Mouse (Mus musculus) yolk sac, embryonic 10.5 days (tissue): ENCODE measurements around the gene Apobec2.
A peak's percentile ranks its signal among the peaks of the same experiment; 100 is the strongest.
"Not testable (repeated sequence)": the region's sequence is repeated elsewhere in the genome, so short reads cannot be mapped to it uniquely, and the experiment has no call there.

Source experiments
- DNase-seq: peaks from one replicate; pipeline ENCODE4 v3.0.0-alpha.2; 2017; ENCODE audit warnings: low spot score

The Apobec2 gene

DNA sequence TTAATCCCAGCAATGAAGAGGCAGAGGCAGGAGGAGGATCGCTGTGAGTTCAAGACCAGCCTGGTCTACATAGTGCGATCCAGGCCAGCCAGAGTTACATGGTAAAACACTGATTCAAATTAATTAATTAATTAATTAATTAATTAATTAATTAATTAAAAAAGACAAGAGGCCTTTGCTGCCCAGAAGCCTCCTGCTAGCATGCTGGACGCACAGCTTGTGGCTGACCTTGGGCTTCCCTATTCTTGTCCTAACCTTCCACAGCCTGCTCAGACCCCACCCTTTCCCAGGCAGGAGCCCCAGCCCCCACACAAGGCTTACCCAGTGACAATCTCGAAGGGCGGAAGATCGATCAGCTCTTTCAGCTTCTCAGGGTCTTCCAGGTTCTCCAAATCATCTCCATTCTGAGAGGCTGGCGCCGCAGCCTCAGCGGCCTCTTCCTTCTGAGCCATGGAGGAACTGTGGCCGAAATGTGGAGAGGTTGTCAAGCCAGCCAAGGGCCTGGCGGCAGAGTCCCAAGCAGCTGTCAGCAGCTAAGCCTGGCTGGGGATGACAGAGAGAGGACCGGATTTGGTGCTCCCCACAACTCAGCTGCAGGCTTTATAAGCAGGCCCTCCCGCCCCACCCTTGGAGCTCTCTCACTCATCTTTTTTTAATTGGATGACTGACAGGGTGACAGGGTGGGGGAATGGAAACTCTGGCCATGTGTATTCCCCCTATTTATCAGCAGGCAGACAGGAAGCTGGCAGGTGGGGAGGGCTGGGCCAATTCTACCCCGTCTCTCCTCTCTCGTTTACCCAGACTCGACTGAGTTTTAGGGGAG is at the start of gene Apobec2:
Gene Apobec2 (minus strand): TSS at position 773 of the 823 bp plus-strand sequence.
- no peak for DNase-seq

DNA sequence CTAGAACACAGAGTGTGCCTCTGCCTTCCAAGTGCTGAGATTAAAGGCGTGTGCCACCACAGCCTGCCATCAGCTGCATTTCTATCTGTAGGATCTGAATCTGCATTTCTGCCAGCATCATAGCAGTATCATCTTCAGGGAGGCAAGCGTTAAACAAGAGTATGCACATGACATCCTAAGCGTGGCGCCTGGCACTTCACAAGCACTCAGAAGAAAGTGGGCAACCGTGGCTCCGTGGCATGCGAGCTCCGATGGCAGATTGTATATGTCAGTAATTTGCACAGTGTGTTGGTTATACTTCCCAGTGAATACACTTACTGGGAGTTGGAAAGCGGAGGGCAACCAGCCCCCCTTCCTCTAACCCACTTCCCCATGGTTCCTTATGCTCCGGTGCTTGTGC is 47.2 kb upstream of the Apobec2 start:
- no peak for DNase-seq

DNA sequence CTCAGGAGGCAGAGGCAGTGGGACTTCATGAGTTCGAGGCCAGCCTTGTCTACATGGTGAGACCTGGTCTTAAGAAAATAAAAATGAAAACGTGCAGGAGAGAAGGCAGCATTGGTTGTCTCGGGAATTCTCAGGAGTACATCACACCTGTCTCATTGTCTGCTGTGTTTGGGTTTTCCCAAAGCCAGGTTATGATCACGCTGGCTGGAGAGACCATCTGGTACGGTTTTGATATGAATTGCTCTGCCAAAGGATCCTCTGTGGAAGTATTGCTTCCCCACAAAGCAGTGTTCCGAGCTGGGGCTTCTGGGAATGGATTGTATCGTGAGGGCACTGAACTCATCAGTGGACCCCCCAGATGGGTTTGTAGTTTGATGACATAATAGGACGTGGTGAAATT is 42.7 kb upstream of the Apobec2 start:
- DNase-seq, result no peak

DNA sequence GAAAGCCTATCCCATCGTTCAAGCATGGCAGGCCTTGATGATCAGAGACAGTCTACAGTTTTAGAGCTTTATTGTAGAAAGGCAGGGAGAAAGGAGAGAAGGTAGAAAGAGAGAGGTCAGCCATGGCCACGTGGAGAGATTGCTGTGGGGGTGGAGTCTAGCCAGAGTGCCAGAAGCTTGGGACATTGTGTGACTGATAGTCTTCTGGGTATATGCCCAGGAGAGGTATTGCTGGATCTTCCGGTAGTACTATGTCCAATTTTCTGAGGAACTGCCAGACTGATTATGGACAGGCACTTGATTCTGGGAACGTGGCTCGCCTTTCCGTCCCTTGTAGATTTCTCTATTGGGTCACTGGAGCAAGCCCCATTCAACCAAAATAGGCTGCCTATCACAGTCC is 41.6 kb upstream of the Apobec2 start:
- not testable (repeated sequence) for DNase-seq

DNA sequence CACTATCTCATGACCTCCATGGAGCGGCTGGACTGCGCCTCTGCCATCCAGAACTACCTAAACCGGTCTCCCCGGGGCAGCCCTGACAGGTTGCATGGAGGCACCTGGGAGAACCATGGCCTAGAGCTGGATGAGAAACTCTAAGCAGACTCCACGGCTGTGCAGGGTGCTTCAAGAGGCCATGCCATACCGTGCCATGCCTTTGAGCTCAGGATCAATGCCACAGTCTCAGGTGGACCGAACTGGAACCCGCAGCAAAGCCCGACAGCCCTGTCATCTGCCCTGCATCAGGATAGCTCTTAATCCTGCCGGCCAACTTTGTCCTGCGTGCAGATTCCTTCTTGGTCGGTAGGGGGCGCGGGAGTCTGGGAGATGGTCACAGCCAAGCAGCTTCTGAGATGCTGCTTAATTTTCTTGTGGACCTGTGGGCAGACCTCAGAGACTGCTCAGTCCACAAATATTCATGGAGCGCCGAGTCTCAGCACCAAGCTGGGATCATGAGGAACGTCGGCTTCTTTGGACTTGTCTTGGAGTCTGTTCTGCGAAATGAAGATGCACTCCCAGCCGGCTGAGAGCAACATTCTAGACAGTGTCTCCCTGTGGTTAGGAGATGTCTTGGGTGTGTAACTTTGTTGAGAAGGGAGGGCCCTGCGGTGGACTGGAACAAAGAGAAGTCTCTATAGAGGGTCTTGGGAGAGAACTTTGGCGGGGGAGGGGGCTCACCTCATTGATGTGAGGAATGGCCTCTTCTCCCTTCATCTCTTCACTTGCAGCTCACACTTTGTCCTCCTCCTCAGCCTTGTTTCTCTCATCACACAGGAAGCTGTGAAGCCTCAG is 34.9 kb upstream of the Apobec2 start:
- DNase-seq, result peak; percentile 61

DNA sequence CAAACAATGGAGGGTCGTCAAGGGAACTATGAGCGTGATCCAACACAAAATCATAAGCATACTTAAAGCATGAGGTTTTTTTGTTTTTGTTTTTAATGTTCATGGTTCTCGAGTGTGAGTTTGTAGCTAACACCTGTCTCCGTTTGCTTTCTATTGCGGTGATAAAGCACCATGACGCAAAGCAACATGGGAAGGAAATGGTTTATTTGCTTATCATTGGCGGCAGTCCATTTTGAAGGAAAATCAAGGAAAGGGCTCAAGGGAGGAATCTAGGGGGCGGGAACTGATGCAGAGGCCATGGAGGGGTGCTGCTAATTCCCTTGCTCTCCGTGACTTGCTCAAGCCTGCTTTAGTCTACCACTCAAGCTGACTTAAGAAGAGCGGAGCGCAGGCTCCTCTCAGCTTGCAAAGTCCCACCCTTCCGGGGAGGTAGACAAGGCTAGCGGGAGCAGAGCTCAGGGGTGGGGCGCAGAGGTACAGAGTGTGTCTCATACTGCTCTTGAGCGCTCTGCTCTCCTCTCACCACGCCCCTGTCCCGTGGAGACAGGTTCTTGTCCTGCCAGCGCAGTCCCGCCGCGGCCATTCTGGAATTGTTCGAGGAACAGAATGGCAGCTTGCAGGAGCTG is 34.2 kb upstream of the Apobec2 start:
- no peak for DNase-seq

DNA sequence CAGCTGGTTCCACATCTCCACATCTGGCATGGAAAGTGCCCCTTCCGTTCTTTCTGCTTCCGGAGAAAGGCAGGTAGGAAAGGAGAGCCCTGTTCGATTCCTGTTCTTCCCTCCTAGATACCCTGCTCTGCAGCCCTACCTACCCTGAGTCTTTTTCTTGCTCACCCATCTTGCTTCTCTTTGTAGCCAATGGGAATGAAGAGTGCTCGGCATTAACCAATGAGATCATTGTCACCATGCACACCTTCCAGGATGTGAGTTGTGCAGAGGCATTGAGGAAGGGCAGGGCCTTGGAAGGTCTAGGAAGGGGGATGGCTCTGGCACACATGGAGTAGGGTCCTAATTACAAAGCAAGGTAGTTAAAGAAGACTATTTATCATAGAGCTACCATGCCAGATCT is 30.7 kb upstream of the Apobec2 start:
- DNase-seq, result no peak

DNA sequence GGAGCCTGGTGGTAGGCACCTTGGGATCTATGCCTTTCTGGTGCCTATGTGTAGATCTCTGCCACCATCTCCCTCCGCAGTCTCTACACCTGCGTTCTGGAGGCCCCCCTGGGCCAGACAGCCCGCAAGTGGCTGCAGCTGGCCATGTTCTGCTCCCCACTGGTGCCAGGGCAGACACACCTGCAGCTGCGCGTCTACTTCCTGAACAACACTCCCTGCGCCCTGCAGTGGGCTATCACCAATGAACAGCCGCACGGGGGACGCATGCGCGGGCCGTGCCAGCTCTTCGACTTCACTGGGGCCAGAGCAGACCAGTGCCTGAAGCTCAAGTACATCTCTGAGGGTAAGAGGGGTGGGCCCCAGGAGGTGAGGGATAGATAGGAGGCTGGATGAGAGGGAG is 29.4 kb upstream of the Apobec2 start:
- DNase-seq, result no peak

DNA sequence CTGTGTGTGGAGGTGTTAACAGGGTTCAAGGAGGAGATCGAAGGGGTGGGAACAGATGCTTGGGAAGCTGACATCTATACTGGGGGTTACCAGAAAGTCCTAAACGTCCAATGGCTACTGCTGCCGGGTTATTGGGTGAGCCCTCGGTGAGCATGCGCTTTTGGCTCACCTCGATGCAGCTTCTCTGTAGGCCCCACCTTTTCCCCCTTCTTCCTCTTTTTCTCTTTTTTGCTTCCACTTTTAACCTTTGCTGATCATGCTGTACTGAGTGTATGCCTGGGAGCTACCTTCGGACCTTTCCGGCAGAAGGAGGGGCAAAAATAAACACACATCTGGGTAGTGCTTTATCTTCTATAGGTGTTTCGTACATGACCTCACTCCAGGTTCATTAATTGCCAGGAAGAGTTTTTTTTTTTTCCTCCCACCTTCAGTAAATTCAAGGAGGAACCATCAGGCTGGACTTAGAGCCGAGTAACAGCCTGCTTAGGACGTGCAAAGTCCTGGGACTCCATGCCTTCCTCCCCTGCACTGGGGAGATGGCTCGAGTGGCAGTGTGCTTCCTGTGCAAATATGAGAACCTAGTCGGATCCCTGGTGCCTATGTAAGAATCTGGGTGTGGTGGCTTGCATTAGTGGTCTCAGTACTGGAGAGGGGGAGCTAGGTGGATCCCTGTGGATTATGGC is 25.4 kb upstream of the Apobec2 start:
- DNase-seq, result peak; percentile 63

DNA sequence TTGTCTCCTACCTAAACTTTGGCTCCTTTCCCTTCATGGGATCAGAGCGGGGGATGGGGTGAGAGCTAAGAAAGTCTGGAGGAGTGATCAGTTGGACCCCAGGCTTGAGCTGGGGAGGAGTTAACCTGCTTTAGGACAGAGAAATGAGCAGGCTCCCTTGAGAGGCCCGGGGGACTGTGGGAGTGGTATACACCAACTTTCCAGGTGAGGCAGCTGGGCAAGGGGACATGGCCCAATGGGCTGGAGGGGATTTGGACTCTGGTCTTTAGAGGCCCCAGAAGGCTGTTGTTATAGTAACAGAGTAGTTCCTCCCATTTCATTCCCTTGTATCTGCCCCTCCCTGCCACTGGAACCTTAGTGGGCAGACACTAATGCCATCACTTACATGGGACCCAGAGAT is 23.2 kb upstream of the Apobec2 start:
- DNase-seq, result no peak

DNA sequence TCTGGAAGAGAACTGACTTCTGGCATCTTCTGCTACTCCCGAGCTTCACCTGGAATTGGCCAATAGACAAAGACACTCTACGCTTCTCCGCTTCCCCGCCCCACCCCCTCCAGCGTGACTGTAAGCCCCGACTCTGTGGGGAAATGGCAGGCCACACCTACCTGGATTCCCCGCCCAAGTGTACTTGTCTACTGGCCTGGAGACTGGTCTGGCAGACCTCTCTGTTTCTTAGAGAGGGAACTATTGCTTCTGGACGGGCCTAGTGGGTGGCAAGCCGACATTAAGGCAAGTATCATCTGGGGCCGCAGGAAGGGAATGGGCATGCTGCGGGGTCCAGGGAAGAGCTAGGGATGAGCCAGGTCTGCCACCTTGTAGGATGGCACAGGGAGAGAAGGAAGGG is 22.0 kb upstream of the Apobec2 start, which contains the start of gene Unc5cl:
Gene Unc5cl (plus strand): TSS at position 214 of the 400 bp plus-strand sequence.
- peak; percentile 78 for DNase-seq

DNA sequence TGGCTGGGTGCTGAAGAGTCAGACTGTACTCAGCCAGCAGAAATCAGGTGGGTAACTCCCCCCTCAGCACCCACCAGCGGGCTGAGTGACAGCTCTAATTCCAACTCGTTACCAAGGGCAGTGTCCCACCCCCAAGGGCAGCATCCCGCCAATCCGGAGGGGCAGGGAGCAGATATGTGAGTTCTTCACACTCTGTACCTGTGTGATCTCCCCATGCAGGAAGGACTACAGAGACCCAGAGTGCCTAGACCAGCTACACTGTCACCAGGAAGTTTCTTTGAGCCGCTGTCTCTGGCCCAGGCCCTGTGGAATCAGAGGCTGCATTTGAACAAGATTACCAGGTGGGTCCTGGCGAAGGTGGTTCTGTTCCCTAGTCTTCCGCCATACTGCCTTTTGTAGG is 21.5 kb upstream of the Apobec2 start:
- peak; percentile 30 for DNase-seq

DNA sequence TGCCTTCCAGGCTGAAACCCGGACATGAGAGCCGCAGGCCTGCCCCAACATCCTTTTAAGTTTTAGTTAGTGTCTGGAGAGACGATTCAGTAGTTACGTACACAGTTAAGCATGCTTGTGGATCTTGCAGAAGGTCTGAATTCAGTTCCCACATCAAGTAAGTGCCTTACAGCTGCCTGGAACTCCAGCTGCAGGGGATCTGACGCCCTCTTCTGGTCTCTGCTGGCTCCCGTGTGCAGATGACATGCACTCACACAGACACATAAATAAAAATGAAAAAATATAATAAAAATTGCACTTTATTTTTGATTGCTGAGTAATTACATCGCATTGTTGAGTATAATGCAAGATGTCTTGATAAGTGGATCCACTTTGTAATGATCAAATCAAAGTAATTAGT is 20.8 kb upstream of the Apobec2 start:
- no peak for DNase-seq

DNA sequence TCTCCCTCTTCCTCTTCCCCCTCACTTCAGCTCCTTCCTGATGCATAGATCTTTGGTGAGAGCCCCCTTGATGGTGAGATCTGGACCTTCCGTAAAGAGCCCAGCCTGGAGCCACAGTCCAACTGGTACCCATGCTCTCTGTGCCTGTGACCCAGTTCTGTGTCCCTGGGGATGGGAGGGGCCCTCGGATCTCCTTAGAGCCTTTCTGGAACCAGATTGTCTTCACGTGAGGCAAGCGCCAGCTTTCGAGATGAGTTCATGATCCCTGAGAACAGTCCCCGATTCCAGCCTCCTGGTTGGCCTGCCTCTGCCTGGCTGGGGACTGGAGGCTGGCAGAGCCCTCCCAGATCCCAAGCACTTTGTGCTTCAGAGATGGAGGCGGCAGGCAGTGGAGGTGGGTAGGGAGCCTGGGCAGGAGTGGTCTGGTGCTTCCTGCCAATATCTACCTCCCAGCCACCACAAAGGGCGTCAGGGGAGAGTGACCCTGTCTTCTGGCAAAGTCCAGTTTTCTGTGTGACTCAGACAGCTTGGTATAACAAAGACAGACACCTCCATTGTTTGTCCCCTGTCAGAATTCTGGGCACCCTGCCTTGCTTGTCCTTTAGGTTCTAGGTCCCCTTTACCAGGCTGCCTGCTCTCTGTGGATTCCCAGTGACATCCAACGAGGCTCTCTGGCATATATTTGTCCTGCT is 19.2 kb upstream of the Apobec2 start:
- no peak for DNase-seq

DNA sequence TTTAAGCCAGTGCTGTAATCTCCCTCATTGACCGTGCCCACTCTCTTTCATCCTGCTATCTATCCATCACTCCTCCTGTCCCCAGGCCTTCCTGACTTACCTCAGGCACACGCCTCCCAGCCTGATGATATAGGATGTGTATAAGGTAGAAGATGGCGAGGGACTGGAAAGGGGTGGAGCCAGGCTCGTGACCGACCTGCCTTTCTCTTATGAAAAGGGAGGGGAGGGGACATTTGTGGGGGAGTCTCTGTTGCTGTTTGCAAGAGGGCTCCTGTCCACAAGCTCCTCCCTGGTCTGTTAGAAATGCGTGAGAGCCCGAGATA is 18.6 kb upstream of the Apobec2 start, which contains the start of gene Tspo2:
Gene Tspo2 (minus strand): TSS at position 170 of the 323 bp plus-strand sequence.
- DNase-seq, result no peak

DNA sequence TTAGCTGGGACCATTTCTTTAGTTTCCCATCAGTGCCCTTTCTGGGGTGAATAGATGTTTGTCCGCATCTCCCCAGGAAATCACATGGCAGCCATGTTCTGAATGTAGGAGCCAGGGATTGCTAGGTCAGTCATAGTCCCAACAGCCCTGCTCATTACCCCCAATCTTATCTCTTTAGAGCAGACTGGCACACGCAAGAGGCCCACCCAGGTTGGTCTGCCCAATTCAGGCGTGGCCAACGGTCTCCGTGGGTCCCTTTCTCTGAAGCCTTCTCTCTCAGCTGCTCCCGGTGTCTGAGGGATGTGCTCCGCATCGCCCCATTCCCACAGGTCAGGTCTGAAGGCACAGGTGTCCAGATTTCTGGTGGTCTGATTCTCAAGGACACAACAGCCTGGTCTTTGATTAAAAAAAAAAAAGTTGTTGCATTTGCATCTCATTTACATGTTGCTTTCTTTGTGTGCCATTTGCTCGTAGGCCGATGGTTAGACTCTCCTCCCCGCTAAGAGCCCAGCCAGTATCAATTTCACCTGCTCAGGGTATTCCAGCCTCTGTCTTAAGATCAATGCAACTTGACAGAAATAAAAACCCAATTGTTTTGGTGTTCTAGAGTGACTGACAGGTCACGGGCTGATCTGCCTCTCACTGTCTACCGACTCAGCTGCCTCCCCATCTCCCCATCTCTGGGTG is 18.1 kb upstream of the Apobec2 start:
- no peak for DNase-seq

DNA sequence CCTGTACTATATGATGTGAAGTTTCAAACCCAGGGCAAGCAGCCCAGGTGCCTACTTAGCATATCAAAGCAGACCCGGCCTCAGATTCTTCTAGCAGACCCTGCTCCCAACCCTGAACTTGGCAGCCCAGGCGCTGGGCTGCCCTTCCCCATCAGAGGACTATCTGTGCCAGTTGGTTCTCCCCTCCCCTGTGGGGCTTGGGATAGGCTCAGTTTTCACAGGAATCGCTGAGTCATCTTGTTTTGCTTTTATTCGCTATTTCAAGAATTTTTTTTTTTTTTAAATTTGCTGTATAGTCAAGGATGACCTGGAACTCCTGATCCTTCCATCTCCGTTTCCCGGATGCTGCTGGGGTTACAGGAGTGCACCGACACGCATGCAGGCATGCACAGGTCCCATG is 14.9 kb upstream of the Apobec2 start:
- DNase-seq, result no peak

DNA sequence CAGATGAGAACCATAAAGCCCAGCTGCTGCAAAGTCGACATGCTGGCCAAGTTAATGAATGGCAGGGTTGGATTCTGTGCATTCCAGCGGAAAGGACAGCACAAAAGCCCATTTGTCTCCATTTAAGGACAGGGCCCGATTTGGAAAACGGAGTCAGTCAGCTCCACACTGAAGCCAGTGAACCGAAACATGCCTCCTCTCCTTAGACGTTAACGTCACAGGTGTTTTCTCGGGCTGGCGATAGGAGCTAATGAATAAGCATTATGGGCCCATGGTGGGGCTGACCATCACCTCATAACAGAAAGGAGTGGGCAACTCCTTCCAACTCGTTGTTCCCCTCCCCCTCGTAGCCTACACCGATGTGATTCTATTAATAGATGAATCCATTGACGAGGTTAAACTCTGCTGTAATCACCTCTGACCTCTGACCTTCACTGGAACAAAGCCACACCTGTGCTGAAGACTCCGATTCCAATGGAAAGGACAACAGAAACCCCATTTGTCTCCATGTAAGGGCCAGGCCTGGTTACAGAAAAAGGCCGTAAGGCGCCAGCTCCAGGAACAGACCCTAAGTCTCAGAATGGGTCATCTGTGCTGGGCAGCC is 10.9 kb upstream of the Apobec2 start:
- peak; percentile 57 for DNase-seq

DNA sequence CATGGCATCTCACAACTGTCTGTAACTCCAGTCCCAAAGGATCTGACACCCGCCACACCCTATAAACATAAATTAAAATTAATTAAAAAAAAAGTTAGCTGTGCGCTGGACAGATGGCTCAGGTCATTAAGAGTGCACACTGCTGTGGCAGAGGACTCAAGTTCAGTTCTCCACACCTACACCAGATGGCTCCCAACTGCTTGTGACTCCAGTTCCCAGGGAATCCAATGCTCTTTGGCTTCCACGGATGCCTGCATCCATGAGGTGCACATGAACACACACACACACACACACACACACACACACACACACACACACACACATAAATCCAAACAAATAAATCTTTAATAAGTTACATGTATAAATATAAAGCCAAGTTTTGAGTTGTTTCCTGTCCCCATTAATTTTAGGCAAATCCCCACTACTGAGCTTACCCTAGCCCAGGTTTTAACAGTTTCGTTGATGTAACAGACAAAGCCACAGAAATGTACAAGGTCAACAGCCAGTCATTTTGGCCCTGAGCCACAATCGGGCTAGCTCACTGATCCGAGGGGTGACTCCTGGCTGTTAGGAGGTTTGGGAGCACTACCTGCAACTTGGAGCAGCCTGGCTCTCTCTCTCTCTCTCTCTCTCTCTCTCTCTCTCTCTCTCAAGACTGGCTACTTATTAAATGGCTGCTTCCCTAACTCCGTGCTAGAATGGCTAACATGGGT is 10.2 kb upstream of the Apobec2 start:
- no peak for DNase-seq

DNA sequence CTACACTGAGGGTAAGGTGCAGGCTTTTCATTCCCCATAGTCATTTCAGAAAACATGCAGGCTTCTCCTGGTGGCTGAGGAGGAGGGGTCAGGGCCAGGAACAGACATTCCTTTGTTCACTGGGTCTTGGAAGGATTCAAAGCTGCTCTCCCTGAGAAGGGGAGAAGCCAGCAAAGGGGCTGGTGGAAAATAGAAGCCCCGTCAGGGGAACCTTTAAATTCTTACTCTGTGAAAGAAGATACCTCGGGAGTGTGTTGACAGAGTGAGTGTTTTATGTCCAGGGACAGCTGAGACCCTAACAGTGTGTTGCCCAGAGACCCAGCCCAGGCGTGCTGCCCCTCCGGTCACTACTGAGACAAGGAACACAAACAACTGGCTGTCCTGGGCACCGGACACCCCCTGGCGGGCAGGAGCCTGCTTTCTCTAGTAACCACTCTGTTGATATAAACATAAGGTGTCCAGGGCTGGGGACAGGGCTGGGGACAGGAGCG is 4.7 kb upstream of the Apobec2 start:
- DNase-seq, result no peak
